ENCODE assay signal across 11 mouse cellular contexts in genomic region chr8:58886405-58886804, GRCm38 (mm10). TPM values are rescaled to one million over a fixed set of nuclear protein-coding genes. Genes with fewer than 3 reads are reported as not detected.
DNase-seq lines count a peak whose midpoint lies in the region; ATAC-seq and TF ChIP-seq lines count a peak whose summit lies in the region.
"Had no signal": no experiment of that assay in that cellular context is flagged by ENCODE, and none has a peak within 500 bp of the region (broad histone marks: within the 10 kb centered on the region; RNA-seq: fewer than 3 reads in every experiment).

No protein-coding gene starts in this region.

- no peak overlapping the region for H3K27ac ChIP-seq in heart, postnatal 0 days (ENCODE audit: low read depth)
- no peak overlapping the region for H3K27ac ChIP-seq in midbrain, embryonic 11.5 days (ENCODE audit: low read depth, low read length)
- no peak overlapping the region for H3K27ac ChIP-seq in midbrain, embryonic 16.5 days (ENCODE audit: low read length)
- H3K27ac ChIP-seq: liver, embryonic 13.5 days had no signal

- peak; percentile 7 for DNase-seq in heart, postnatal 0 days (ENCODE audit: low spot score)
- no peak for DNase-seq in heart, postnatal 4 days
- peak; percentile 80 for DNase-seq in midbrain, embryonic 11.5 days (ENCODE audit: low spot score, missing footprints)
- peak; percentile 12 for DNase-seq in ZHBTc4 (ENCODE audit: low read depth, low spot score)
- DNase-seq in retina, postnatal 1 day: peak; percentile 31
- DNase-seq: liver, embryonic 13.5 days; right cerebral cortex, postnatal 4 days had no signal

- no peaks in the 10 kb centered on the region for H3K9me3 ChIP-seq in heart, postnatal 0 days (replicated peaks; ENCODE audit: control insufficient read depth, low read length)
- H3K9me3 ChIP-seq in midbrain, embryonic 11.5 days (ENCODE audit: control insufficient read depth, low read length): no peaks in the 10 kb centered on the region
- H3K9me3 ChIP-seq in midbrain, embryonic 16.5 days (replicated peaks; ENCODE audit: control insufficient read depth, low read length, poor library complexity, severe bottlenecking): no peaks in the 10 kb centered on the region
- H3K9me3 ChIP-seq: liver, embryonic 13.5 days had no signal

- H3K27me3 ChIP-seq in heart, postnatal 0 days (ENCODE audit: control insufficient read depth, insufficient read depth, low read length): no peaks in the 10 kb centered on the region
- H3K27me3 ChIP-seq in midbrain, embryonic 11.5 days (ENCODE audit: control insufficient read depth, insufficient read depth, low read length): no peaks in the 10 kb centered on the region
- no peaks in the 10 kb centered on the region for H3K27me3 ChIP-seq in midbrain, embryonic 16.5 days (ENCODE audit: control insufficient read depth, insufficient read depth, low read depth, low read length)
- H3K27me3 ChIP-seq: liver, embryonic 13.5 days had no signal

- H3K36me3 ChIP-seq in heart, postnatal 0 days (replicated peaks; ENCODE audit: control insufficient read depth, insufficient read depth, low read length): no peaks in the 10 kb centered on the region
- no peaks in the 10 kb centered on the region for H3K36me3 ChIP-seq in midbrain, embryonic 11.5 days (ENCODE audit: control insufficient read depth, insufficient read depth, low read length)
- no peaks in the 10 kb centered on the region for H3K36me3 ChIP-seq in midbrain, embryonic 16.5 days (ENCODE audit: control insufficient read depth, insufficient read depth, low read length)
- H3K36me3 ChIP-seq: liver, embryonic 13.5 days had no signal

- no peak for ATAC-seq in heart, postnatal 0 days (ENCODE audit: insufficient read depth, low read depth)
- peak; percentile 38; the same call in 1 of the 2 replicates for ATAC-seq in midbrain, embryonic 11.5 days (ENCODE audit: low FRiP score)
- no peak for ATAC-seq in midbrain, embryonic 16.5 days
- no peak for ATAC-seq in erythroid progenitor cell, adult 5-6 weeks (replicated peaks; ENCODE audit: low FRiP score, poor library complexity, severe bottlenecking)

- no peak overlapping the region for H3K9ac ChIP-seq in heart, postnatal 0 days (replicated peaks; ENCODE audit: low read depth, low read length)
- H3K9ac ChIP-seq in midbrain, embryonic 11.5 days (ENCODE audit: low read length): no peak overlapping the region
- H3K9ac ChIP-seq in midbrain, embryonic 16.5 days (ENCODE audit: low read depth, low read length): no peak overlapping the region
- H3K9ac ChIP-seq: liver, embryonic 13.5 days had no signal

- H3K4me3 ChIP-seq in heart, postnatal 0 days (ENCODE audit: low read depth, low read length): no peak overlapping the region
- H3K4me3 ChIP-seq in midbrain, embryonic 11.5 days (ENCODE audit: low read depth, low read length): no peak overlapping the region
- no peak overlapping the region for H3K4me3 ChIP-seq in midbrain, embryonic 16.5 days (ENCODE audit: low read depth, low read length)
- H3K4me3 ChIP-seq: liver, embryonic 13.5 days had no signal

- TF ChIP-seq EP300 in heart, postnatal 0 days (IDR thresholded peaks at IDR 0.05; ENCODE audit: low read depth): no peak

- H3K4me1 ChIP-seq in heart, postnatal 0 days (ENCODE audit: control insufficient read depth, insufficient read depth): no peaks in the 10 kb centered on the region
- H3K4me1 ChIP-seq in midbrain, embryonic 11.5 days (ENCODE audit: control insufficient read depth, insufficient read depth, low read length): no peaks in the 10 kb centered on the region
- no peaks in the 10 kb centered on the region for H3K4me1 ChIP-seq in midbrain, embryonic 16.5 days (ENCODE audit: control insufficient read depth, insufficient read depth, low read length)
- H3K4me1 ChIP-seq: liver, embryonic 13.5 days had no signal

- peak; percentile 36 for TF ChIP-seq CTCF in heart, postnatal 0 days (IDR thresholded peaks at IDR 0.05; ENCODE audit: low read depth)

- 14% methylated on average over 1 of the region's 1 CpGs for WGBS in heart, postnatal 0 days
- WGBS in midbrain, embryonic 11.5 days: 15% methylated on average over 1 of the region's 1 CpGs
- 21% methylated on average over 1 of the region's 1 CpGs for WGBS in midbrain, embryonic 16.5 days

- no peak overlapping the region for H3K4me2 ChIP-seq in heart, postnatal 0 days (ENCODE audit: low read depth, low read length)
- H3K4me2 ChIP-seq in midbrain, embryonic 11.5 days: no peak overlapping the region
- H3K4me2 ChIP-seq in midbrain, embryonic 16.5 days (ENCODE audit: low read length): no peak overlapping the region
- H3K4me2 ChIP-seq: liver, embryonic 13.5 days had no signal

RNA-seq across cellular contexts. Expression of gene BC030500, which starts 25.1 kb away (rescaled TPM):
- not detected in 2 replicates for total RNA-seq in heart, postnatal 0 days (2014; rRNA removed; ENCODE audit: low replicate concordance)
- polyA plus RNA-seq in heart, postnatal 0 days (2015; fragmentation: Nextera tagmentation; extraction: Ambion mirVana): 0.07 TPM in 1 of 2 replicates, not detected in the other
- not detected for total RNA-seq in heart, postnatal 4 days (2021)
- 0.97 and 1.7 TPM in 2 replicates for polyA plus RNA-seq in midbrain, embryonic 11.5 days (2014; fragmentation: Nextera tagmentation; extraction: Ambion mirVana)
- polyA plus RNA-seq in midbrain, embryonic 16.5 days (2015; fragmentation: Nextera tagmentation; extraction: Ambion mirVana): 20.7 and 20.8 TPM in 2 replicates
- not detected in 2 replicates for total RNA-seq in erythroid progenitor cell, adult 5-6 weeks (2015; ENCODE audit: low replicate concordance)
- total RNA-seq in erythroid progenitor cell, adult 5-6 weeks (2017; ENCODE audit: low replicate concordance): not detected in 2 replicates
- total RNA-seq: monocyte, adult 5-6 weeks had no signal
- polyA plus RNA-seq: heart, embryonic 14.5 days; liver, embryonic 13.5 days had no signal

RNA-seq across cellular contexts. Expression of gene Galntl6, which starts 26.0 kb away (rescaled TPM):
- total RNA-seq in heart, postnatal 0 days (2014; rRNA removed; ENCODE audit: low replicate concordance): not detected in 2 replicates
- 0.07 TPM in 1 of 2 replicates, not detected in the other for polyA plus RNA-seq in heart, postnatal 0 days (2015; fragmentation: Nextera tagmentation; extraction: Ambion mirVana)
- not detected for total RNA-seq in heart, postnatal 4 days (2021)
- 0.33 and 0.75 TPM in 2 replicates for polyA plus RNA-seq in midbrain, embryonic 11.5 days (2014; fragmentation: Nextera tagmentation; extraction: Ambion mirVana)
- 18.4 and 20.6 TPM in 2 replicates for polyA plus RNA-seq in midbrain, embryonic 16.5 days (2015; fragmentation: Nextera tagmentation; extraction: Ambion mirVana)
- not detected in 2 replicates for total RNA-seq in erythroid progenitor cell, adult 5-6 weeks (2015; ENCODE audit: low replicate concordance)
- not detected in 2 replicates for total RNA-seq in erythroid progenitor cell, adult 5-6 weeks (2017; ENCODE audit: low replicate concordance)
- total RNA-seq: monocyte, adult 5-6 weeks had no signal
